Mouse (Mus musculus) splenic B cell, adult 2 months (primary cell): ENCODE results near the gene Ica1.

ENCODE experiments used
- DNase-seq: peaks from one replicate; pipeline ENCODE4 v3.0.0-alpha.2; 2011; ENCODE audit warnings: low read depth, low spot score
- H3K27me3 ChIP-seq: 2 replicates; pipeline ENCODE4 v1.6.1; 2012; ENCODE audit warnings: mild to moderate bottlenecking, low read length, moderate library complexity, mixed read lengths; ENCODE audit not compliant: control insufficient read depth, poor library complexity, insufficient read depth, severe bottlenecking
- H3K36me3 ChIP-seq: 2 replicates; pipeline ENCODE4 v1.6.1; 2012; ENCODE audit warnings: mild to moderate bottlenecking, low read length, moderate library complexity, mixed read lengths; ENCODE audit not compliant: control insufficient read depth, poor library complexity, insufficient read depth, severe bottlenecking

Ica1 gene

DNA sequence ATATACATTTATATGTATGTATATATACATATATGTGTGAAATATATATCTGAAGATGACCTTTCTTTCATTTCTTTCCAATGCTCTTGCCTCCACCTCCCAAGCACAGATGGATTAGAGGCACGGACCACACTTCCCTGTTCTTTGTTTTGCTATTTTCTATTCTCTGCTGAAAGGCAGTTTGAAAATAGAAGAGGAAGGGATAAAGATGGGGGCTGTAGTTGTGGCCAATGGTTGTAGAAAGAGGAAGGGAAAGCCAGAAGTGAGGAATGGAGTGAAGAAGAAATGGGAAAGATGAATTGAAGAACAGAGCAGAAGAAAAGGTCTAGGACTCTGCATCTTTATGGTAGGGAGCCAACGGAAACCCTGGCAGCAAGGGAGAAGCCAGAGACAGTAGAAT lies 122.8 kb downstream of the Ica1 start:
- Histone ChIP-seq H3K36me3 (no peaks in the 10 kb centered on the region), H3K27me3 (no peaks in the 10 kb centered on the region)
- no peak for DNase-seq

DNA sequence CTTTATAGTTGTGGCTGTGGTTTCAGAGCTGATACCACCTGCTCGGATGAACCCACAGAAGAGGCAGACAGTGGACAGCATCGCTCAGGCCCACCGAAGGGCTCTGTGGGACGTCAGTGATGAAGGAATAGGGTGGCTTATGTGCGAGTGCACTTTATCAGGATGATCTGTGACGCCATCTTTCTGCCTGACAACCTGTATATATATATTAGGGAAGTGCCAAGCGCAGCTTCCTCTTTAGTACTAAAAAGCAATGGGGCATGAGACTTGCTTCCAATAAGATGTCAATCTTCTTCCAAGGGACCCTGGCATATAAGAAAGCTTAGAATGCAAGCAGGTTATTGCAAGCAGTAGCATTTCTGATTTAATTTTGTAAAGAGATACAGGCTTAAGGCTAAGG lies 127.9 kb downstream of the Ica1 start:
- no peaks in the 10 kb centered on the region for H3K27me3 ChIP-seq
- no peaks in the 10 kb centered on the region for H3K36me3 ChIP-seq
- peak; percentile 25 for DNase-seq

- no peak for DNase-seq
- no peaks in the 10 kb centered on the region for H3K27me3 ChIP-seq
- no peaks in the 10 kb centered on the region for H3K36me3 ChIP-seq
Observed at GRCm38 (mm10) chr6:8649295-8649865, 128.9 kb downstream of the Ica1 start.

DNA sequence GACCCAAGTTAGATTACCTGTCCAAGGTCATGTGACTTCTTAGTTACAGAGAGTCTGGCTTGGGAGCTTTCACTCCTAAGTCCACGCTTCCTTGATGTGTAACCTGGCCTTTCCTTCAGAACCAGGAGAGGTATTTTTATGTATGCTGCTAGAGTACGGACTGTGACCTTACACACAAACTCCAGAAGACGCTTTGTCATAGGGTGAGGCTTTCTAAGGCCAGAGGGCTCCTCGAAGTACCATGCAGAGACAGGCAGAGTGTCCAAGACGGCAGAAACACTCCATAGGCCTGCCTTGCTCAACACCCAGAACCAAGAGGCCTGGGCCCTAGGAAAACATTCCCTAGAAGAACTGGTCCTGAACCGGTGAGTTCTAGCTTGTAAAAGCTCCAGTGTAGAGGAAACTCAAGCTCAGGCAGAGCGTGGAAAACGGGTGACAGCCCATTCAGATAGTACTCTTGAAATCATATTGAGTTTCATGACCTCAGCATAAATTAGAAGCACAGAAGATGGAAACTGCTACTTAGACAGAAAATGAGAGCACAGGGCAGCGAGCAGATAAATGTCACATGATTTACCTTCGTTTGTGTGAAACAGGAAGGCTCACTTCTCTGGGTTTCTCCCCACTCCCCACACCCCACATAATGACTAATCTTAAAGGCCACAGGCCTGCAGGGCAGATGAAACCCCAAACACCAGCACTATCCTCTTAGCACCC lies 129.9 kb downstream of the Ica1 start:
- Histone ChIP-seq H3K36me3 (no peaks in the 10 kb centered on the region), H3K27me3 (no peaks in the 10 kb centered on the region)
- peak; percentile 81 for DNase-seq

DNA sequence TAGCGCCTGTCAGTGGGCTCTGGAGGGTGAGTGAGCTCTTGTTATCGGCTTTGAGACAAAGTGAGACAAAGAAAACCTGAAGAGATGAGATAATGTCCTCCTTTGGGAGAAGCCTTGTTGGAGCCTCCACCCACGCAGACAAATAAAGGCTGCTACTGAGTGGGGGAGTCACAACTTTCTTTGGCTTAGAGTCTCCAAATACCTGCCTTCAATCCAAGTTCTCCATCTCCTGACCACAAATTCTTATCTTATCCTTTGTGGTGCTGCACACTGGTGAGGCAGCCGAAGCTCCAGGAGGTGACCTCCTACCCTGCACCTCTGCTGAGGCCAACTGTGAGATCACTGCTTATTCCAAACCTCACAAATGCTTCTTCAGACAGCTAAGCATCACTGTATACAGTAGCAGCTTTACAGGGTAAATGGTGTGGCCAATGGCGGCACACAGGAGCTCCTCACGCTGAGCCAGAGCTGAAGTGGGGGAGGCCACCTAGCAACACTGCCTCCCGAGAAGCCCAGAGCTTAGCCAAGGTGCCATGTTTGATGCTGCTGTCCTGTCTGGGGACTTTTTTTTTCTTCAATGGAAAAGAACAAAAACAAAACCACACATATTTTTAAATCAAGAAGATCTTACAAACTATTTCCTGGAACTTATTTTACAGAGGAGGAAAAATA lies 130.6 kb downstream of the Ica1 start:
- no peaks in the 10 kb centered on the region for H3K27me3 ChIP-seq
- H3K36me3 ChIP-seq: no peaks in the 10 kb centered on the region
- no peak for DNase-seq

GRCm38 (mm10) chr6:8645708-8646107 lies 132.6 kb downstream of the Ica1 start:
- no peaks in the 10 kb centered on the region for H3K36me3 ChIP-seq
- DNase-seq: no peak

DNA sequence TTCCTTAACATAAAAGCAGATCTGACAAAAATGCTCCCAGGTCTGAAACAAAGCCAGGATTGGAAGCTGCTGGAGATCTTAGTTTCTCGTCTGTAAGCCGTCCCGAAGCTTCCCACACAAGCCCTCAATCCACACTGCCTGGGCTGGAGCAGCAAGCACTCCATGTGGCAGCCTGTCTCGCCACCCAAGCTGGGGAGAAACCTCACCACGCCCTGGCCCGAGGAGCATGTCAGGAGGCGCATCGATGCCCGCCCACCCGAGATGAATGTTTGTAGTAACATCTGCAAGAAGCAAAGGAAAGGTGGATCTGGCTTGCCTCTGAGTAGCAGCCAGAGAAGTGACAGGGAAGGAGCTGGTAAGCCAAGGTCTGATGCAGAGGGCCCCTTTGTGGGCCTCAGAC lies 133.6 kb downstream of the Ica1 start:
- no peaks in the 10 kb centered on the region for H3K36me3 ChIP-seq
- H3K27me3 ChIP-seq: no peaks in the 10 kb centered on the region
- no peak for DNase-seq

More at GRCm38 (mm10) chr6:8645708-8646107, 132.6 kb downstream of the Ica1 start:
- H3K27me3 ChIP-seq: no peaks in the 10 kb centered on the region

DNA sequence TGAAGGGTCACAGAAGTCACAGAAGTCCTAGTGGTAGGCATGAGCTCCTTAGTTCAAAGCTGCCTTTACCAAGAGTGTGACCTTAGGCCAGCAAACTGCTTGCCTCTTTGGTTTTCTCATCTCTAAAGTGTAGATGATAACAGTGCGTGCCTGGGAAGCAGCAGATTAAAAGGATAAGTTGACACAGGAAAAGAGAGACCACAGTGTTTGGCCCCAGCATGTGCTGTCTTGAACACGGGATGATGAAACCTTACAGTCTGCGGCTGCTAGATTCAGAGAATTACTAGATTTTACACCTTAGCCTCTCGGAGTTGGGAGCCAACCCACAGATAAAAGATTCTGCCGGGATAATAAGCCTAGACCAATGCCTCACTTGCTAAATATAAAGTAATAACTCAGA lies 137.4 kb downstream of the Ica1 start:
- DNase-seq: no peak
- no peaks in the 10 kb centered on the region for H3K27me3 ChIP-seq
- H3K36me3 ChIP-seq: no peaks in the 10 kb centered on the region

GRCm38 (mm10) chr6:8639526-8639925 lies 138.8 kb downstream of the Ica1 start:
- no peaks in the 10 kb centered on the region for H3K36me3 ChIP-seq
- no peak for DNase-seq
- H3K27me3 ChIP-seq: no peaks in the 10 kb centered on the region

DNA sequence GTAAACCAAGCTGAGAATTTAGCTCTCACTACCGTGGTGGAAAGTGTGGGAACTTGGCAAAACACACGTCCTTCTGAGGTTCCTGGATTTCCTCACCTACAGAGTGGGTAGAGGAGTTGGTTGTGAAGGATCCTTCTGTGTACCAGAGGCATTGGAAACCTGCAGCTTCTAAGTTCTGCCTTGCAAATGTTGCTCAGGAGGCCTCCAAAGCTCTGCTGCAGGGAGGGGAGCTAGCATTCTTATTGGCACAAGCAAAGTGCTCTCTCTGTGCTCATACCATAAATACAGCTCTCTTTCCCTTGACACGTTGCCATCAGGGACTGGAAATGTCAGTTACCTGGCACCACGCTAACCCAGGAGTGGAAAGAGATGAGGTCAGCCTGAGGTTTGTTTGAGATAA lies 139.4 kb downstream of the Ica1 start:
- H3K36me3 ChIP-seq: no peaks in the 10 kb centered on the region
- H3K27me3 ChIP-seq: no peaks in the 10 kb centered on the region
- no peak for DNase-seq

GRCm38 (mm10) chr6:8638122-8638521 lies 140.2 kb downstream of the Ica1 start:
- no peaks in the 10 kb centered on the region for H3K27me3 ChIP-seq
- DNase-seq: no peak
- no peaks in the 10 kb centered on the region for H3K36me3 ChIP-seq

- no peaks in the 10 kb centered on the region for H3K36me3 ChIP-seq
- peak; percentile 23 for DNase-seq
- no peaks in the 10 kb centered on the region for H3K27me3 ChIP-seq
Observed at GRCm38 (mm10) chr6:8632701-8633100, 145.6 kb downstream of the Ica1 start.

DNA sequence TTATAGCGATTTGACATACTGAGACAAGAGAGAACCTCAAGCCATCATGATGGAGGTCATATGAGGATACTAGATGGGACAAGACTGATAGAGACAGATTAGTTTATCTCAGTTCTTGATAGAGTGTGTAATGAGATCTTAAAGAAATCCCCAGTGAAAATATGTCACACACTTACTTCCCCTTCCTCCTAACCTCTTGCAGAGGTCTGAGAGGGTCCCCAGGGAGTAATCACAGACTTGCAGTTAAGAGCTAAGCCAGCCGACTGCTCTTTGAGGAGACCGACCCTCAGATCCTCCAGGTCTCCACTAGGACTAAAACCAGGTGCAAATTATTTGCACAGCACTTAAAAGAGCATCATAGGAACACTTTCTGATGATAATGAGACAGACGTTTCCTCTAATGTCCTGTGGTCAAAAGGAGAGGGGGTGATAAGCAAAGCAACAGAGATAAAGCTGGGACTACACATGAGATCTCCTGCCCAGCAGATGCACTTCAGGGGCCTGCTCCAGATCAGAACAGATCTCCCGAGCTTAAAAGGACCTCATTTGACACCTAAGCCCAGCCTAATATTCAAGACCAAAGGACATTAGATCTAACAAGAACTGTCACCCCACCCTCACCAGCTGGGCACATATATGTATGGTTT lies 146.2 kb downstream of the Ica1 start:
- Histone ChIP-seq H3K36me3 (no peaks in the 10 kb centered on the region), H3K27me3 (no peaks in the 10 kb centered on the region)
- DNase-seq: peak; percentile 86

DNA sequence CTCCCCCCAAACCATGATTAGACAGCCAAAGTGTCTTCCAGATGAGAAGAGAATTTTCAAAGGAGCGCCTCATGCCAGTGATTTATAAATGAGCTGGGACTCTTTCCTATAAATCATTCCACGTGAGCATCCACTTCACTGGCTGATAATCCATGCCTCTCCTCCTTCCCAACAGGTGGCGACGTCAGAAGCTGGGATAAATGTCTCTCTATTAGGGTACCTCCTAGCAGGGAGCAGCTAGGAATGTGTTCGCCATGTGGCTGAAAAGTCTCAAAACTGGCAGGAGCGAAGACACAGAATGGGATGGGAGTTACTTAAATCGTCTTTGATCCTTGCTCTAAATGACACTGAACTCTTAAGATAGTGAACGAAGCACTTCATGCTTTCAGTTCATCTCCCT lies 146.9 kb downstream of the Ica1 start:
- no peaks in the 10 kb centered on the region for H3K36me3 ChIP-seq
- H3K27me3 ChIP-seq: no peaks in the 10 kb centered on the region
- no peak for DNase-seq

- DNase-seq: no peak
- H3K36me3 ChIP-seq: no peaks in the 10 kb centered on the region
Observed at GRCm38 (mm10) chr6:8630531-8630930, 147.8 kb downstream of the Ica1 start.

More at GRCm38 (mm10) chr6:8630531-8630930, 147.8 kb downstream of the Ica1 start:
- H3K27me3 ChIP-seq: no peaks in the 10 kb centered on the region
